Mouse (Mus musculus) erythroblast, embryonic 14.5 days (primary cell): Measurements from ENCODE around the gene Bcas3.

Experiments used
- GATA1 ChIP-seq: IDR thresholded peaks from 2 replicates; pipeline ENCODE4 v1.6.1; 2012; ENCODE audit warnings: low read length, inconsistent platforms, mixed read lengths
- TAL1 ChIP-seq: IDR thresholded peaks from 3 replicates; pipeline ENCODE4 v1.6.1; 2012; ENCODE audit warnings: low read length, inconsistent platforms, mixed read lengths

DNA sequence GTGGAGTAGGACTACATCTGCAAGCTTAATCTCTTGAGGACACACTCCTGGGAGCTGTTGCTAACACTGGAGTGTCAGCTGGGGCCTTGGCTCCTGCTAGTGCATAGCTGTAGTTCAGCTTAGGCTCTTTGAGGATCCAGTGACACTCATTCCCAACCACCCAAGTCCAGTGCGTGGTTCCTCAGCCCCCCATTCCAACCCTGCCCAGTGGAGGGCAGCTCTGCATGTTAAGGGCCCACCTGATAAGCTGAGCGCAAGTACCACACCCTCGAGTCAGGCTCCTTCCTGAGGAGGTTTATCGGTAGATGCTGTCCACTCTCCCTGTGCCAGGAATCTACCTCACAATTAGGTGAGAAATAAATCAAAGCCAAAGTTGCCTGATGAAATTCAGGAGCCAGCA, 446.5 kb downstream of the Bcas3 start:
- TF ChIP-seq TAL1 = no peak; the same call in 2 of the 3 replicates
- peak; percentile 59; the same call in 1 of the 2 replicates for TF ChIP-seq GATA1
